Mouse (Mus musculus): Measurements from ENCODE around the gene Tle6.

GRCm38 (mm10) chr10:81601396-81601905, 578 bp upstream of the Tle6 start:
- no peak for TF ChIP-seq CTCF (conservative IDR thresholded peaks at IDR 0.05; ENCODE audit: insufficient read depth, insufficient read length, low read depth, low read length)
- TF ChIP-seq POLR2A (IDR thresholded peaks at IDR 0.05; ENCODE audit: low read depth, low read length): no peak

All from kidney, adult 2 months (tissue).